Mouse (Mus musculus) lung, postnatal 0 days (tissue): Measurements from ENCODE around the gene Serp1.

Source experiments
- CTCF ChIP-seq: IDR thresholded peaks from 2 replicates; pipeline ENCODE4 v1.5.1; 2016; ENCODE audit warnings: antibody characterized with exemption, mild to moderate bottlenecking
- EP300 ChIP-seq: IDR thresholded peaks from 2 replicates; pipeline ENCODE4 v1.6.1; 2016; ENCODE audit warnings: antibody characterized with exemption, mild to moderate bottlenecking, control low read depth

DNA sequence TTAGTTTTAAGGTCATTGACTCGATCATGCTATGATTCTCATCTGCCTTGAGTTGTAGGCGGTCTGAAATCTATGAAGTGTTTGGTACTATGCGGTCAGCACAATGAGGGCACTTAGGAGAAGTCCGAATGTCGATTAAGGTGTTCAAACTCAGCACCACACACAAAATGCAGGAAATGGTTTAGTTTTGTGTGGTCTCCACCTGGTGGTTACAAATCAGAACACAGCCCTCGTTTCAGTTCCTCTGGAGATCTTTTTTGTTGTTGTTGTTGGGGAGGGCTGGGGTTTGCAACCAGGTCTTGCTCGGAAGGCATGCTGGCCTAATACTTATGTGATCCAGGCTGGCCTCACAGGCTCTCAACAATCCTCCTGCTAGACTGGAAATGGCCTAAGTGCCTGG is 34.9 kb downstream of the Serp1 start:
- TF ChIP-seq CTCF (peak; percentile 70), EP300 (no peak)
